Mouse (Mus musculus): ENCODE results near the gene Akap2. TPM values are rescaled to one million over a fixed set of nuclear protein-coding genes. Genes with fewer than 3 reads are reported as not detected.

Gene Akap2
- polyA plus RNA-seq, 1 experiment from 2014 or later: 10.5 TPM

GRCm38 (mm10) chr4:57762424-57762823 lies 45.0 kb downstream of the Akap2 start:
- WGBS: 38% methylated on average over 7 of the region's 7 CpGs
- Histone ChIP-seq H3K9ac (ENCODE audit: low read depth, low read length) (no peak overlapping the region), H3K4me1 (ENCODE audit: control insufficient read depth, insufficient read depth, low read length) (no peaks in the 10 kb centered on the region), H3K36me3 (ENCODE audit: control insufficient read depth, insufficient read depth, low read length) (no peaks in the 10 kb centered on the region), H3K4me2 (ENCODE audit: low read length) (no peak overlapping the region), H3K9me3 (replicated peaks; ENCODE audit: control insufficient read depth, low read length, poor library complexity, severe bottlenecking) (no peaks in the 10 kb centered on the region), H3K4me3 (ENCODE audit: low read depth, low read length) (no peak overlapping the region), H3K27me3 (ENCODE audit: control insufficient read depth, insufficient read depth, low read depth, low read length) (no peaks in the 10 kb centered on the region), H3K27ac (ENCODE audit: low read length) (no peak overlapping the region)
- ATAC-seq: no peak

DNA sequence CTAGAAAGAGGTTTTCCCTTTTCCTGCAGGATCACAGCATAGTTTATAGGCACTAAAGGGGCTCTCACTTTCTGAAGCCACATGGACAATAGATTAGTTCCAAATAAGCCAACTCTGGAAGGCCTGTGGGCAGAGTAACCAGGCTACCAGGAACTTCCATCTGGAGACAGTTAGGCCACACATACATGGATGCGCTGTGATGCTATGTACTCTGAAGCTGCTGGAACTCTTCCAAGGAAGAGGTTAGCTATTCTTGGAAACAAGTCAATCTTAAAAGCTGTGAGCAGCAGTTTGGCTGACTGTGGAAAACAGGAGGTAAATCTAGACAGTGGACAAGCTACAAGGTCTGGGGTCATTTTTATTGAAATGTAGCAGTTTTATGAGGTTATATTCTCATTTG lies 46.9 kb downstream of the Akap2 start:
- Histone ChIP-seq H3K27me3 (ENCODE audit: control insufficient read depth, insufficient read depth, low read depth, low read length) (no peaks in the 10 kb centered on the region), H3K4me1 (ENCODE audit: control insufficient read depth, insufficient read depth, low read length) (no peaks in the 10 kb centered on the region), H3K4me3 (ENCODE audit: low read depth, low read length) (no peak overlapping the region), H3K9me3 (replicated peaks; ENCODE audit: control insufficient read depth, low read length, poor library complexity, severe bottlenecking) (no peaks in the 10 kb centered on the region), H3K9ac (ENCODE audit: low read depth, low read length) (no peak overlapping the region), H3K36me3 (ENCODE audit: control insufficient read depth, insufficient read depth, low read length) (no peaks in the 10 kb centered on the region), H3K4me2 (ENCODE audit: low read length) (no peak overlapping the region), H3K27ac (ENCODE audit: low read length) (no peak overlapping the region)
- ATAC-seq: no peak
- 61% methylated on average over 1 of the region's 1 CpGs for WGBS

DNA sequence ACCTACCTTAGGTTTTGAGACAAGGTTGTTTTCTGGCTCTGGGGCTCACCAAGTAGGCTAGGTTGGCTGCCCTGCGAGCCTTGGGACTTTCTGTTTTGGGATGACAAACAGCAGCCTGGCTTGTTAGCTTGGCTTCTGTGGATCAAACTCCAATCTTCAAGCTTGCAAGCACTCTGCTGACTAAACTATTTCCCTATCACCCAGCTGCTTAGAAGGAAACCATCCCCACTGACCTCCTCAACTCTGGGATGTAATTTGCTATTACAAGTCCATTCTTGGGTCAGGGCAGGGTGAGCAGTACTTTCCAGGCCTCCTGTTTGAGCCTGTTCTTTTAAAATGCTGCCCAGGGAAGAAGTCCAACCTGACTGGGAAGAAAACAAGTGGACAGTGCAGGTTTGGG lies 47.5 kb downstream of the Akap2 start:
- Histone ChIP-seq H3K9me3 (replicated peaks; ENCODE audit: control insufficient read depth, low read length, poor library complexity, severe bottlenecking) (no peaks in the 10 kb centered on the region), H3K4me3 (ENCODE audit: low read depth, low read length) (no peak overlapping the region), H3K27me3 (ENCODE audit: control insufficient read depth, insufficient read depth, low read depth, low read length) (no peaks in the 10 kb centered on the region), H3K36me3 (ENCODE audit: control insufficient read depth, insufficient read depth, low read length) (no peaks in the 10 kb centered on the region), H3K4me2 (ENCODE audit: low read length) (no peak overlapping the region), H3K9ac (ENCODE audit: low read depth, low read length) (no peak overlapping the region), H3K27ac (ENCODE audit: low read length) (no peak overlapping the region), H3K4me1 (ENCODE audit: control insufficient read depth, insufficient read depth, low read length) (no peaks in the 10 kb centered on the region)
- 97% methylated on average over 1 of the region's 1 CpGs for WGBS
- ATAC-seq: no peak

- ATAC-seq: no peak
- H3K4me3 ChIP-seq (ENCODE audit: low read depth, low read length): no peak overlapping the region
- no peaks in the 10 kb centered on the region for H3K9me3 ChIP-seq (replicated peaks; ENCODE audit: control insufficient read depth, low read length, poor library complexity, severe bottlenecking)
- H3K27ac ChIP-seq (ENCODE audit: low read length): no peak overlapping the region
- no peaks in the 10 kb centered on the region for H3K36me3 ChIP-seq (ENCODE audit: control insufficient read depth, insufficient read depth, low read length)
- H3K27me3 ChIP-seq (ENCODE audit: control insufficient read depth, insufficient read depth, low read depth, low read length): no peaks in the 10 kb centered on the region
- 9% methylated on average over 4 of the region's 4 CpGs for WGBS
- H3K9ac ChIP-seq (ENCODE audit: low read depth, low read length): no peak overlapping the region
- H3K4me1 ChIP-seq (ENCODE audit: control insufficient read depth, insufficient read depth, low read length): no peaks in the 10 kb centered on the region
- no peak overlapping the region for H3K4me2 ChIP-seq (ENCODE audit: low read length)
These were observed 48.3 kb downstream of the Akap2 start for GRCm38 (mm10) chr4:57765806-57766205.

- Histone ChIP-seq H3K27ac (ENCODE audit: low read length) (no peak overlapping the region), H3K36me3 (ENCODE audit: control insufficient read depth, insufficient read depth, low read length) (no peaks in the 10 kb centered on the region), H3K9me3 (replicated peaks; ENCODE audit: control insufficient read depth, low read length, poor library complexity, severe bottlenecking) (no peaks in the 10 kb centered on the region), H3K4me3 (ENCODE audit: low read depth, low read length) (no peak overlapping the region), H3K27me3 (ENCODE audit: control insufficient read depth, insufficient read depth, low read depth, low read length) (no peaks in the 10 kb centered on the region), H3K4me1 (ENCODE audit: control insufficient read depth, insufficient read depth, low read length) (no peaks in the 10 kb centered on the region), H3K4me2 (ENCODE audit: low read length) (no peak overlapping the region), H3K9ac (ENCODE audit: low read depth, low read length) (no peak overlapping the region)
- 89% methylated on average over 3 of the region's 3 CpGs for WGBS
- no peak for ATAC-seq
These were observed 51.5 kb downstream of the Akap2 start for GRCm38 (mm10) chr4:57769007-57769406.

DNA sequence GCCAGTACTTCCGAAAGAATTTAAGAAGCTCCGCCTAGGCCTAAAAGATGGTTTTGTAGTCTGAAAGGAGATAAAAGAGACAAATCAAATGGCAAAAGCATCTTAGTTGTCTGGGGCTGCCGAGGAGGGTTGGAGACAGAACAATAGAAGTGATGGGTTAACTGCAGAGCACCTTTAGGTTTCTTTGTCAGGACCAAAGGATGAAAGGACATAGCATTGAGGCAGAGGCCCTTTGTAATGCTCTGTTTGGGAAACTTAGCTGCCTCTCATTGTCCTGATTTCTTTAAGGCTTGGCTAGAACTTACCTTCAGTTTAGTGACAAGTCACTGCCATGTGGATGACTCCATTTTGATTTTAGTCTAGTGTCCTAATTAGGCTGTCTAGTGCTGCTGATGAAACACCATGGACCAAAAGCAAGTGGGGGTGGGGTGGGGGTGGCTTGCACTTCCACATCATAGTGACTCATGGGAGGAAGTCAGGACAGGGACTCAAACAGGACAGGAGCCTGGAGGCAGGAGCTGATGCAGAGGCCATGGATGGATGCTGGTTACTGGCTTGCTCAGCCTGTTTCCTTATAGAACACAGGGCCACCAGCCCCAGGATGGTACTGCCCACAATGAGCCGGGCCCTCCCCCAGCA lies 52.8 kb downstream of the Akap2 start:
- no peak for ATAC-seq
- Histone ChIP-seq H3K9me3 (replicated peaks; ENCODE audit: control insufficient read depth, low read length, poor library complexity, severe bottlenecking) (no peaks in the 10 kb centered on the region), H3K4me1 (ENCODE audit: control insufficient read depth, insufficient read depth, low read length) (no peaks in the 10 kb centered on the region), H3K4me3 (ENCODE audit: low read depth, low read length) (no peak overlapping the region), H3K27me3 (ENCODE audit: control insufficient read depth, insufficient read depth, low read depth, low read length) (no peaks in the 10 kb centered on the region), H3K4me2 (ENCODE audit: low read length) (no peak overlapping the region), H3K9ac (ENCODE audit: low read depth, low read length) (no peak overlapping the region), H3K36me3 (ENCODE audit: control insufficient read depth, insufficient read depth, low read length) (no peaks in the 10 kb centered on the region), H3K27ac (ENCODE audit: low read length) (no peak overlapping the region)
- WGBS: 49% methylated on average over 4 of the region's 4 CpGs

GRCm38 (mm10) chr4:57771558-57772219 lies 54.2 kb downstream of the Akap2 start:
- Histone ChIP-seq H3K4me2 (ENCODE audit: low read length) (no peak overlapping the region), H3K9me3 (replicated peaks; ENCODE audit: control insufficient read depth, low read length, poor library complexity, severe bottlenecking) (no peaks in the 10 kb centered on the region), H3K4me3 (ENCODE audit: low read depth, low read length) (no peak overlapping the region), H3K9ac (ENCODE audit: low read depth, low read length) (no peak overlapping the region), H3K27me3 (ENCODE audit: control insufficient read depth, insufficient read depth, low read depth, low read length) (no peaks in the 10 kb centered on the region), H3K36me3 (ENCODE audit: control insufficient read depth, insufficient read depth, low read length) (no peaks in the 10 kb centered on the region), H3K4me1 (ENCODE audit: control insufficient read depth, insufficient read depth, low read length) (no peaks in the 10 kb centered on the region), H3K27ac (ENCODE audit: low read length) (no peak overlapping the region)
- 89% methylated on average over 2 of the region's 2 CpGs for WGBS
- 0 out of 2 replicates have a peak, but pooled peaks have one; percentile 14 for ATAC-seq

GRCm38 (mm10) chr4:57772851-57773510 lies 55.5 kb downstream of the Akap2 start:
- WGBS: 73% methylated on average over 11 of the region's 11 CpGs
- no peak for ATAC-seq
- Histone ChIP-seq H3K4me1 (ENCODE audit: control insufficient read depth, insufficient read depth, low read length) (no peaks in the 10 kb centered on the region), H3K4me3 (ENCODE audit: low read depth, low read length) (no peak overlapping the region), H3K36me3 (ENCODE audit: control insufficient read depth, insufficient read depth, low read length) (no peaks in the 10 kb centered on the region), H3K4me2 (ENCODE audit: low read length) (no peak overlapping the region), H3K9me3 (replicated peaks; ENCODE audit: control insufficient read depth, low read length, poor library complexity, severe bottlenecking) (no peaks in the 10 kb centered on the region), H3K27ac (ENCODE audit: low read length) (no peak overlapping the region), H3K27me3 (ENCODE audit: control insufficient read depth, insufficient read depth, low read depth, low read length) (no peaks in the 10 kb centered on the region), H3K9ac (ENCODE audit: low read depth, low read length) (no peak overlapping the region)

DNA sequence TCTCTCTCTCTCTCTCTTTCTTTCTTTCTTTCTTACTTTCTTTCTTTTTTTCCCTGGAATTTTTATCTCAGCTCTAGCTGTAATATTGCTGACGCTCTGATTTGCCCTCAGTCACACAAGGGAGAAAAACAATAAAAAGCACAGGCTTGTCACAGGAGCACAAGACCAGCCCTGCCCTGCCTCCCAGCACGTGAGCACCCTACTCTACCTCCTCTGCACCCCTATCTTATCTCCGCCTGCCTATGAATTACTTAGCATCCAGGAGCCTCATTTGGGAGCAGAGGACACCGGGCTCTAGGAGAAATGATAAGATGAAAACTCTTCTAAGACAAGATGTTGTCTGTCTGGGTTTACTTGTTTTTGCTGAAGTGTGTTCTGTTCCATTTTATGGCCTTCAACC lies 57.1 kb downstream of the Akap2 start:
- H3K27ac ChIP-seq (ENCODE audit: low read length): no peak overlapping the region
- 79% methylated on average over 4 of the region's 4 CpGs for WGBS
- no peak overlapping the region for H3K4me3 ChIP-seq (ENCODE audit: low read depth, low read length)
- H3K4me1 ChIP-seq (ENCODE audit: control insufficient read depth, insufficient read depth, low read length): no peaks in the 10 kb centered on the region
- no peak for ATAC-seq
- H3K27me3 ChIP-seq (ENCODE audit: control insufficient read depth, insufficient read depth, low read depth, low read length): no peaks in the 10 kb centered on the region
- no peaks in the 10 kb centered on the region for H3K9me3 ChIP-seq (replicated peaks; ENCODE audit: control insufficient read depth, low read length, poor library complexity, severe bottlenecking)
- no peak overlapping the region for H3K9ac ChIP-seq (ENCODE audit: low read depth, low read length)
- H3K4me2 ChIP-seq (ENCODE audit: low read length): no peak overlapping the region
- H3K36me3 ChIP-seq (ENCODE audit: control insufficient read depth, insufficient read depth, low read length): no peaks in the 10 kb centered on the region
